Mouse (Mus musculus) forebrain, embryonic 15.5 days (tissue): ENCODE measurements around the gene Ceacam1. TPM values are rescaled to one million over a fixed set of nuclear protein-coding genes. Genes with fewer than 3 reads are reported as not detected.

Experiments used
- ATAC-seq: fragments of 200-750 bp; cut with Nextera tagmentation; replicated peaks from 2 replicates; pipeline ENCODE4 v1.8.0; 2017; ENCODE audit warnings: mild to moderate bottlenecking, moderate TSS enrichment, moderate library complexity
- H3K27ac ChIP-seq: fragments of 300-500 bp; sonication (generic); replicated peaks from 2 replicates; pipeline ENCODE4 v1.5.1; 2015; ENCODE audit warnings: mild to moderate bottlenecking, inconsistent platforms
- H3K27me3 ChIP-seq: fragments of 300-500 bp; sonication (generic); 2 replicates; pipeline ENCODE4 v1.6.1; 2015; ENCODE audit warnings: inconsistent platforms
- H3K36me3 ChIP-seq: fragments of 300-500 bp; sonication (generic); 2 replicates; pipeline ENCODE4 v1.6.1; 2015; ENCODE audit warnings: mild to moderate bottlenecking, inconsistent platforms
- H3K4me1 ChIP-seq: fragments of 300-500 bp; sonication (generic); 2 replicates; pipeline ENCODE4 v1.6.1; 2015; ENCODE audit warnings: inconsistent platforms
- H3K4me2 ChIP-seq: fragments of 300-500 bp; sonication (generic); replicated peaks from 2 replicates; pipeline ENCODE4 v1.6.1; 2015; ENCODE audit warnings: mild to moderate bottlenecking, inconsistent platforms
- H3K4me3 ChIP-seq: fragments of 300-500 bp; sonication (generic); 2 replicates; pipeline ENCODE4 v1.5.1; 2015; ENCODE audit warnings: mild to moderate bottlenecking, inconsistent platforms
- H3K9ac ChIP-seq: fragments of 300-500 bp; sonication (generic); replicated peaks from 2 replicates; pipeline ENCODE4 v1.6.1; 2015; ENCODE audit warnings: mild to moderate bottlenecking, inconsistent platforms
- H3K9me3 ChIP-seq: fragments of 300-500 bp; sonication (generic); 2 replicates; pipeline ENCODE4 v1.6.1; 2016; ENCODE audit warnings: inconsistent platforms
- whole genome bisulfite sequencing: fragments of 180-500 bp; shearing (Covaris S2); methylation state at CpG from one replicate; pipeline ENCODE4 v1.1.7; 2015; ENCODE audit warnings: mixed read lengths; 5-methylcytosine and 5-hydroxymethylcytosine counted together
- polyA plus RNA-seq: library from polyadenylated mRNA; unstranded; fragments of >200 nt; fragmentation: Nextera tagmentation; extraction: Ambion mirVana; gene quantifications from 2 replicates; pipeline ENCODE4 v1.2.1, GENCODE M21; 2015

Gene Ceacam1
- polyA plus RNA-seq, 1 experiment from 2014 or later, result 0.92 TPM

- no peak overlapping the region for H3K27ac ChIP-seq
- no peak overlapping the region for H3K4me3 ChIP-seq
- WGBS, result 69% methylated on average over 16 of the region's 16 CpGs
- H3K9ac ChIP-seq, result no peak overlapping the region
- H3K4me1 ChIP-seq, result no peaks in the 10 kb centered on the region
- H3K4me2 ChIP-seq, result no peak overlapping the region
- no peaks in the 10 kb centered on the region for H3K9me3 ChIP-seq
- no peak for ATAC-seq
- H3K27me3 ChIP-seq, result no peaks in the 10 kb centered on the region
- no peaks in the 10 kb centered on the region for H3K36me3 ChIP-seq
Measured at GRCm38 (mm10) chr7:25422286-25422841, 55.0 kb downstream of the Ceacam1 start.

GRCm38 (mm10) chr7:25419943-25420342, 57.5 kb downstream of the Ceacam1 start:
- 87% methylated on average over 4 of the region's 4 CpGs for WGBS
- no peak overlapping the region for H3K9ac ChIP-seq
- no peaks in the 10 kb centered on the region for H3K9me3 ChIP-seq
- H3K27ac ChIP-seq, result no peak overlapping the region
- H3K4me1 ChIP-seq, result no peaks in the 10 kb centered on the region
- H3K36me3 ChIP-seq, result no peaks in the 10 kb centered on the region
- H3K4me2 ChIP-seq, result no peak overlapping the region
- no peak overlapping the region for H3K4me3 ChIP-seq
- no peaks in the 10 kb centered on the region for H3K27me3 ChIP-seq
- no peak for ATAC-seq

GRCm38 (mm10) chr7:25419536-25419935, 57.9 kb downstream of the Ceacam1 start:
- no peaks in the 10 kb centered on the region for H3K36me3 ChIP-seq
- H3K9me3 ChIP-seq, result no peaks in the 10 kb centered on the region
- no peak overlapping the region for H3K4me3 ChIP-seq
- H3K9ac ChIP-seq, result no peak overlapping the region
- H3K4me1 ChIP-seq, result no peaks in the 10 kb centered on the region
- 86% methylated on average over 8 of the region's 8 CpGs for WGBS
- no peak overlapping the region for H3K27ac ChIP-seq
- ATAC-seq, result no peak
- H3K4me2 ChIP-seq, result no peak overlapping the region
- H3K27me3 ChIP-seq, result no peaks in the 10 kb centered on the region

GRCm38 (mm10) chr7:25417597-25417996, 59.8 kb downstream of the Ceacam1 start:
- no peak overlapping the region for H3K4me3 ChIP-seq
- no peak overlapping the region for H3K9ac ChIP-seq
- H3K4me2 ChIP-seq, result no peak overlapping the region
- no peaks in the 10 kb centered on the region for H3K36me3 ChIP-seq
- H3K4me1 ChIP-seq, result no peaks in the 10 kb centered on the region
- no peak overlapping the region for H3K27ac ChIP-seq
- WGBS, result 83% methylated on average over 1 of the region's 1 CpGs
- no peaks in the 10 kb centered on the region for H3K27me3 ChIP-seq
- H3K9me3 ChIP-seq, result no peaks in the 10 kb centered on the region
- ATAC-seq, result no peak

GRCm38 (mm10) chr7:25412833-25413441, 64.5 kb downstream of the Ceacam1 start, which contains the start of gene Cxcl17:
Cxcl17 (minus strand) TSS chr7:25412886.
- H3K4me1 ChIP-seq, result no peaks in the 10 kb centered on the region
- no peaks in the 10 kb centered on the region for H3K9me3 ChIP-seq
- no peak within 1 kb of the TSS for H3K4me3 ChIP-seq
- no peak within 1 kb of the TSS for H3K9ac ChIP-seq
- no peak within 1 kb of the TSS for H3K27ac ChIP-seq
- no peak within 1 kb of the TSS for H3K4me2 ChIP-seq
- H3K27me3 ChIP-seq, result no peaks in the 10 kb centered on the region
- H3K36me3 ChIP-seq, result no peaks in the 10 kb centered on the region
- 40% methylated on average over 7 of the region's 7 CpGs for WGBS
- no peak for ATAC-seq

GRCm38 (mm10) chr7:25411861-25412260, 65.5 kb downstream of the Ceacam1 start:
- Histone ChIP-seq H3K27ac (no peak overlapping the region), H3K4me2 (no peak overlapping the region), H3K4me3 (no peak overlapping the region), H3K9me3 (no peaks in the 10 kb centered on the region), H3K27me3 (no peaks in the 10 kb centered on the region), H3K36me3 (no peaks in the 10 kb centered on the region), H3K4me1 (no peaks in the 10 kb centered on the region), H3K9ac (no peak overlapping the region)
- ATAC-seq, result no peak
- WGBS, result 74% methylated on average over 3 of the region's 3 CpGs

Other genes with a start within 250 kb of the Ceacam1 start
- gene Gsk3a, start 239.8 kb downstream of the Ceacam1 start, polyA plus RNA-seq, result 16.2 and 17.4 TPM in 2 replicates
- 4.8 and 5.5 TPM in 2 replicates for gene Erf, start 226.8 kb downstream of the Ceacam1 start, polyA plus RNA-seq
- 53.2 and 54.4 TPM in 2 replicates for gene Cic, start 209.9 kb downstream of the Ceacam1 start, polyA plus RNA-seq
- gene Pafah1b3, start 179.6 kb downstream of the Ceacam1 start, polyA plus RNA-seq, result 521 and 550 TPM in 2 replicates
- gene Prr19, start 176.2 kb downstream of the Ceacam1 start, polyA plus RNA-seq, result 1.6 and 2.1 TPM in 2 replicates
- gene Tmem145, start 171.5 kb downstream of the Ceacam1 start, polyA plus RNA-seq, result 30.9 and 32.3 TPM in 2 replicates
- gene Megf8, start 160.4 kb downstream of the Ceacam1 start, polyA plus RNA-seq, result 22.3 and 23.3 TPM in 2 replicates
- not detected in 2 replicates for gene Cnfn, start 107.9 kb downstream of the Ceacam1 start, polyA plus RNA-seq
- gene Lipe, start 78.9 kb downstream of the Ceacam1 start, polyA plus RNA-seq, result 15.4 and 16.1 TPM in 2 replicates
- 0.39 and 0.60 TPM in 2 replicates for gene Cxcl17, start 64.7 kb downstream of the Ceacam1 start, polyA plus RNA-seq
- 0.10 and 0.23 TPM in 2 replicates for gene Ceacam2, start 62.3 kb upstream of the Ceacam1 start, polyA plus RNA-seq
- not detected in 2 replicates for gene Erich4, start 138.3 kb upstream of the Ceacam1 start, polyA plus RNA-seq
- 32.1 and 36.3 TPM in 2 replicates for gene Dmac2, start 141.8 kb upstream of the Ceacam1 start, polyA plus RNA-seq
- 0.38 and 0.50 TPM in 2 replicates for gene B3gnt8, start 149.1 kb upstream of the Ceacam1 start, polyA plus RNA-seq
- 57.8 and 62.1 TPM in 2 replicates for gene Bckdha, start 181.4 kb upstream of the Ceacam1 start, polyA plus RNA-seq
- 50.5 and 51.8 TPM in 2 replicates for gene Exosc5, start 181.6 kb upstream of the Ceacam1 start, polyA plus RNA-seq
- 14.4 and 17.0 TPM in 2 replicates for gene Tmem91, start 197.6 kb upstream of the Ceacam1 start, polyA plus RNA-seq
- 39.2 and 39.4 TPM in 2 replicates for gene B9d2, start 203.2 kb upstream of the Ceacam1 start, polyA plus RNA-seq
- gene Tgfb1, start 209.4 kb upstream of the Ceacam1 start, polyA plus RNA-seq, result 0.62 and 0.74 TPM in 2 replicates
- 29.3 and 32.4 TPM in 2 replicates for gene Ccdc97, start 241.5 kb upstream of the Ceacam1 start, polyA plus RNA-seq